Mouse (Mus musculus): ENCODE measurements around the gene Celsr1. TPM values are rescaled to one million over a fixed set of nuclear protein-coding genes. Genes with fewer than 3 reads are reported as not detected.

Celsr1 gene
- 0.89 TPM for polyA plus RNA-seq (2014; fragmentation: Illumina TruSeq; extraction: RNeasy Lipid Tissue Mini Kit (QIAGEN cat#74804); ENCODE audit: low read depth, low replicate concordance)

DNA sequence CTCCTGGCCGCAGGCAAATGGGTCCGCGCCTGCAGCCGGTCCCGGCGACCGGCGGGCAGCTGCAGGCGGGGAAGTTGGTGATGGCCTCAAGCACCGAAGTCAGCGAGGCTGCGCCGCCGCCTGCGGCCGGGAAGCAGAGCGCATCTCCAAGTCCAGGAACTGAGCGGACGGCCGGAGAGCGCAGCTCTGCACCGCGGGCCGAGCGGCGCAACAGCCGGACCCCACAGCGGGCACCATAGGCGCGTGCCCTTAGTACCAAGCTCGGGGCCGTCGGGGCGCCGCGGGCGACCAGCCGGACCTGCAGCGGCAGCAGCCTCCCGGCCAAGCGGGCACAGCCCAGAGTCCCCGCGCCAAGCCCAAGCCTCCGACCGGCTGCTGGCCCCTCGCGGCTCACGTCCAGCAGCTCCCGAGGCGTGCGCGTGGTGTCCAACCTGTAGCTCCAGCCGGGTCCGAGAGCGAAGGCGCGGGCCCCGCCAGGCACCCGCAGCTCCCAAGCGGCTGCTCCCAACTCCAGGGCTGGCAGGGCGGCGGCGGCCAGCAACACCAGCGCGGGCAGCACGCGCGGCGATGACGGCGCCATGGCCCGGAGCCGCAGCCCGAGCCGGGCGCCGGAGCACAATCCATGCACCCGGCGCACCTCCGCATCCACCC is at the start of gene Celsr1:
TSS of gene Celsr1 (minus strand) at position 587 of the 651 bp plus-strand sequence.

DNA sequence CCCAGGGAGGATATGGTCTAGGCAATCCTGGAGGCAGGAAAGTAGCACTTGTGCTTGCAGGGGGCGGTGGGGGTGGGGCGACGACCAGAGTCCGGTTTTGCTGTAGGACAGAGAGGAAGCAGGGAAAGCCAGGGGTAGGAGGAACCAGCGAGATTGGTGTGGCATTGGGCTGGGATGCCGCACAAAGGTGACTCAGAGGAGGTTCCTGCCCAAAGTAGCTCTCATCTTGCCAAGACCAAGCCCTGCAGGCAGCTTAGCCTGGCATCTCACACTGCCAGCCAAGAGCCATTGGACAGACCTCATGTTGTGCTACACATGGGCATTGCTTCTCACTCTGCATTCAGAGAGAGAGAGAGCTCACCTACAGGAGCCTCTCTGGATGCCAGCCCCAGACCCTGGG is 23.8 kb upstream of the Celsr1 start, which contains the start of gene Gramd4:
TSS of gene Gramd4 (plus strand) at position 283 of the 400 bp plus-strand sequence.

DNA sequence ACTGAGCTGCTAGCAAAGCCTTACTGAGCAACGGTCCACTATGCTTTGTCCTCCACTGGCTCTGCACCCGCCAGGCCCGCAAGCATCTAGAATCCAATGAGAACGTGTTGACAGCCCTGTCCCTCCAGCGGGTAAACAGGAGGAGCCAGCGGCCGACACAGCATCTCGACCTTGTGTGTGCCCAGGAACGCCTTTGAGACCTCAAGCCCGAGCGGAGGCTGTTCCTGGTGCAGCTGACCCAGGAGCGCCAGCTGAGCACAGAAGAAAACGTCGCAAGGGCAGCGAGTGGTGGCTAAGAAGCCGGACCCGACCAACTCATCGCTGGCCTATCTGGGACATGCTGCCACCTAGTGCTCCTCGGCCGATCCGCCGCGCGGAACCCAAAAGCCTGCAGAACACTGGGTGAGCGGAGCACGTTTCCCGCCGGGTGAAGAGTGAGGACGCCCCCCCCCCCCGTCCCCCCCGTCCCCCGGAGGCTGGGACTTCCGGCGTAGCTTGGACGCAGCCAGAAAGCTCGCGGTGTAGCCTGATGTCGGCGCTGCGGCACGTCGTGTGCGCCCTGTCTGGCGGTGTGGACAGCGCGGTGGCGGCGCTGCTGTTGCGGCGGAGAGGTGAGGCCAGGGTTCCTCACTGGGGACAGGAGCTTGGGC is 154.6 kb downstream of the Celsr1 start, which contains the start of gene Trmu:
TSS of gene Trmu (plus strand) at position 465 of the 650 bp plus-strand sequence.

DNA sequence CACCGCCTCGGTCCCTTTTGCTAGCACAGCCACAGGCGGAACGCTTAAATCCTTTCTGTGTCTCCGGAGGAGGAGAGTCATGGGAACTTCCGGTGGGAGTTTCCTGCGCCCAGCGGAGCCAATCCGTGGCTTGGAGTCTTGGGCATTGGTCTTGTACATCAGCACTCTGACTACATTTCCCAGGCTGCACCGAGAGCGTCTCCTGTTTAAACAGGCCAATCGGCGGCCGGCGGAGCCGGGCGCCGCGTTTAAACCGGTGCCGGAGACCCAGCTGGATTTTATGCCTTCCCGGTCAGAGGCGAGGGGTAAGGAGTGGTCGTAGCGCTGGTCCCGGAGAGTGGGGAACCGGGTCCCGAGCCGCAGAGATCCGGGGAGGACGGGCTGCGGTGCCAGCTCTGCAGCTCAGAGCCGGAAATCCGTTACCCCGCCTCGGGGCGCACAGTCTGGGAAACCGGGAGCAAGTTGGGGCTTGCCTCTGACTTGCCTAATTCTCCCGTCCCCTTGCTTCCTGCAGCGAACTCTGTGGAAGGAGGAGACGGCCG is 174.0 kb downstream of the Celsr1 start, which contains the start of gene Gtse1:
TSS of gene Gtse1 (plus strand) at position 256 of the 542 bp plus-strand sequence.

Other genes with a start within 250 kb of the Celsr1 start
- 3.4 TPM for gene Cdpf1, start 222.1 kb downstream of the Celsr1 start, polyA plus RNA-seq (2014; fragmentation: Illumina TruSeq; extraction: RNeasy Lipid Tissue Mini Kit (QIAGEN cat#74804); ENCODE audit: low read depth, low replicate concordance)
- gene Pkdrej, start 212.0 kb downstream of the Celsr1 start, polyA plus RNA-seq (2014; fragmentation: Illumina TruSeq; extraction: RNeasy Lipid Tissue Mini Kit (QIAGEN cat#74804); ENCODE audit: low read depth, low replicate concordance): 0.08 TPM
- 13.4 TPM for gene Ttc38, start 201.5 kb downstream of the Celsr1 start, polyA plus RNA-seq (2014; fragmentation: Illumina TruSeq; extraction: RNeasy Lipid Tissue Mini Kit (QIAGEN cat#74804); ENCODE audit: low read depth, low replicate concordance)
- gene Gtse1, start 174.0 kb downstream of the Celsr1 start, polyA plus RNA-seq (2014; fragmentation: Illumina TruSeq; extraction: RNeasy Lipid Tissue Mini Kit (QIAGEN cat#74804); ENCODE audit: low read depth, low replicate concordance): not detected
- gene Trmu, start 154.5 kb downstream of the Celsr1 start, polyA plus RNA-seq (2014; fragmentation: Illumina TruSeq; extraction: RNeasy Lipid Tissue Mini Kit (QIAGEN cat#74804); ENCODE audit: low read depth, low replicate concordance): 10.5 TPM
- gene Gramd4, start 23.9 kb upstream of the Celsr1 start, polyA plus RNA-seq (2014; fragmentation: Illumina TruSeq; extraction: RNeasy Lipid Tissue Mini Kit (QIAGEN cat#74804); ENCODE audit: low read depth, low replicate concordance): 2.1 TPM
- gene Cerk, start 152.4 kb upstream of the Celsr1 start, polyA plus RNA-seq (2014; fragmentation: Illumina TruSeq; extraction: RNeasy Lipid Tissue Mini Kit (QIAGEN cat#74804); ENCODE audit: low read depth, low replicate concordance): 4.6 TPM
- gene Tbc1d22a, start 180.7 kb upstream of the Celsr1 start, polyA plus RNA-seq (2014; fragmentation: Illumina TruSeq; extraction: RNeasy Lipid Tissue Mini Kit (QIAGEN cat#74804); ENCODE audit: low read depth, low replicate concordance): 2.2 TPM